Mouse (Mus musculus): ENCODE results near the gene Ttc3. TPM values are rescaled to one million over a fixed set of nuclear protein-coding genes. Genes with fewer than 3 reads are reported as not detected.

The Ttc3 gene
- total RNA-seq, 2 experiments from 2014 or later = 704 to 759 TPM

GRCm38 (mm10) chr16:94356776-94357494 is 13.5 kb upstream of the Ttc3 start:
- no peak for DNase-seq (ENCODE audit: low spot score in 2 of 2)

- DNase-seq (ENCODE audit: low spot score in 2 of 2) = no peak
These were observed 12.3 kb upstream of the Ttc3 start for GRCm38 (mm10) chr16:94358091-94358490.

- no peak for DNase-seq (ENCODE audit: low spot score in 2 of 2)
These were observed 9.7 kb upstream of the Ttc3 start for GRCm38 (mm10) chr16:94360578-94361350.

GRCm38 (mm10) chr16:94362174-94362873 is 8.1 kb upstream of the Ttc3 start:
- DNase-seq (ENCODE audit: low spot score in 2 of 2) = peak; percentile 45 to 81

- DNase-seq (ENCODE audit: low spot score in 2 of 2) = no peak
These were observed 6.6 kb upstream of the Ttc3 start for GRCm38 (mm10) chr16:94363814-94364213.

GRCm38 (mm10) chr16:94365435-94365834 is 5.0 kb upstream of the Ttc3 start:
- no peak for DNase-seq (ENCODE audit: low spot score in 2 of 2)

GRCm38 (mm10) chr16:94369596-94370172 is 734 bp upstream of the Ttc3 start:
- DNase-seq (ENCODE audit: low spot score in 2 of 2) = no peak

GRCm38 (mm10) chr16:94370915-94371300 is 490 bp downstream of the Ttc3 start:
- peak; percentile 72 to 79 for DNase-seq (ENCODE audit: low spot score in 2 of 2)

- peak in 1 of 2 experiments; percentile 52 for DNase-seq (ENCODE audit: low spot score in 2 of 2)
These were observed 998 bp downstream of the Ttc3 start, which contains the start of gene Pigp for GRCm38 (mm10) chr16:94371301-94371931. TSS of gene Pigp (minus strand) at chr16:94371842.

- no peak for DNase-seq (ENCODE audit: low spot score in 2 of 2)
These were observed 9.0 kb downstream of the Ttc3 start for GRCm38 (mm10) chr16:94379386-94379785.

GRCm38 (mm10) chr16:94383277-94383676 is 12.9 kb downstream of the Ttc3 start:
- DNase-seq (ENCODE audit: low spot score in 2 of 2) = no peak

GRCm38 (mm10) chr16:94387690-94388089 is 17.3 kb downstream of the Ttc3 start:
- no peak for DNase-seq (ENCODE audit: low spot score in 2 of 2)

GRCm38 (mm10) chr16:94392299-94392698 is 21.9 kb downstream of the Ttc3 start:
- DNase-seq (ENCODE audit: low spot score in 2 of 2) = no peak

- DNase-seq (ENCODE audit: low spot score in 2 of 2) = no peak
These were observed 24.6 kb downstream of the Ttc3 start for GRCm38 (mm10) chr16:94395051-94395450.

- no peak for DNase-seq (ENCODE audit: low spot score in 2 of 2)
These were observed 26.2 kb downstream of the Ttc3 start for GRCm38 (mm10) chr16:94396641-94397040.

- DNase-seq (ENCODE audit: low spot score in 2 of 2) = no peak
These were observed 28.7 kb downstream of the Ttc3 start for GRCm38 (mm10) chr16:94399141-94399540.

GRCm38 (mm10) chr16:94401636-94402035 is 31.2 kb downstream of the Ttc3 start:
- no peak for DNase-seq (ENCODE audit: low spot score in 2 of 2)

GRCm38 (mm10) chr16:94402185-94402584 is 31.8 kb downstream of the Ttc3 start:
- peak in 1 of 2 experiments; percentile 35 for DNase-seq (ENCODE audit: low spot score in 2 of 2)

- DNase-seq (ENCODE audit: low spot score in 2 of 2) = no peak
These were observed 40.9 kb downstream of the Ttc3 start for GRCm38 (mm10) chr16:94411287-94411686.

- DNase-seq (ENCODE audit: low spot score in 2 of 2) = no peak
These were observed 41.8 kb downstream of the Ttc3 start for GRCm38 (mm10) chr16:94412198-94412597.

GRCm38 (mm10) chr16:94412760-94413159 is 42.3 kb downstream of the Ttc3 start:
- DNase-seq (ENCODE audit: low spot score in 2 of 2) = no peak

Measured in layer of hippocampus, postnatal 14 days (tissue).